14 mouse cellular contexts compared by ENCODE assay signal in genomic region chr16:47791456-47791855, GRCm38 (mm10).
"Had no signal": no experiment of that assay in that cellular context is flagged by ENCODE, and none has a peak within 500 bp of the region (broad histone marks: within the 10 kb centered on the region; RNA-seq: fewer than 3 reads in every experiment).

No protein-coding gene starts in this region.

- DNase-seq: forebrain, postnatal 0 days; gastrocnemius, postnatal 14 days; gastrocnemius, postnatal 36 days; heart, adult 11 months; heart, adult 2 months; heart, postnatal 10 days; heart, postnatal 4 days; kidney, adult 18-20 months; kidney, adult 8-10 months; kidney, postnatal 10 days; kidney, postnatal 25 days; kidney, postnatal 4 days; liver; liver, embryonic 13.5 days had no signal
